In genomic region chr1:34434660-34435160, GRCm38 (mm10) we compare ENCODE assay signal across 7 mouse cellular contexts. TPM values are rescaled to one million over a fixed set of nuclear protein-coding genes. Genes with fewer than 3 reads are reported as not detected.
A peak's percentile ranks its signal among the peaks of the same experiment; 100 is the strongest.
DNase-seq lines count a peak whose midpoint lies in the region; ATAC-seq lines count a peak whose summit lies in the region.

No protein-coding gene starts in this region.

- H3K36me3 ChIP-seq in embryonic facial prominence, embryonic 11.5 days (replicated peaks; ENCODE audit: control insufficient read depth, insufficient read depth, low read depth, low read length), result no peaks in the 10 kb centered on the region; the same call in 1 of the 2 replicates
- peaks cover 33% of the 10 kb centered on the region for H3K36me3 ChIP-seq in limb, embryonic 10.5 days
- H3K36me3 ChIP-seq in midbrain, embryonic 12.5 days, result peaks cover 24% of the 10 kb centered on the region; the same call in 1 of the 2 replicates

- DNase-seq in adrenal gland, postnatal 25 days, result peak; percentile 86
- peak; percentile 93 for DNase-seq in embryonic facial prominence, embryonic 11.5 days (ENCODE audit: low spot score)
- DNase-seq in heart, adult 11 months, result peak; percentile 99
- DNase-seq in kidney, adult 18-20 months, result peak; percentile 93
- DNase-seq in limb, embryonic 10.5 days (ENCODE audit: low spot score), result peak; percentile 95
- peak; percentile 88 for DNase-seq in skeletal muscle tissue, adult 2 months (ENCODE audit: low read depth, low spot score)

- H3K9ac ChIP-seq in embryonic facial prominence, embryonic 11.5 days (replicated peaks; ENCODE audit: low read length), result peak overlapping the region; percentile 78
- H3K9ac ChIP-seq in midbrain, embryonic 12.5 days (replicated peaks), result peak overlapping the region; percentile 69

- 0 out of 2 replicates have a peak, but pooled peaks have one; percentile 14 for ATAC-seq in embryonic facial prominence, embryonic 11.5 days (replicated peaks; ENCODE audit: insufficient number of reproducible peaks, low FRiP score, low TSS enrichment, low read depth)
- ATAC-seq in midbrain, embryonic 12.5 days (ENCODE audit: low FRiP score, low read depth), result peak; percentile 3; the same call in 1 of the 2 replicates

- peaks cover 6% of the 10 kb centered on the region for H3K9me3 ChIP-seq in embryonic facial prominence, embryonic 11.5 days (replicated peaks; ENCODE audit: control insufficient read depth, low read length)
- peaks cover 4% of the 10 kb centered on the region; the same call in 1 of the 2 replicates for H3K9me3 ChIP-seq in limb, embryonic 10.5 days (replicated peaks)
- peaks cover 19% of the 10 kb centered on the region for H3K9me3 ChIP-seq in midbrain, embryonic 12.5 days

- peak overlapping the region; percentile 63 for H3K4me3 ChIP-seq in embryonic facial prominence, embryonic 11.5 days (ENCODE audit: low read depth, low read length)
- peak overlapping the region; percentile 62 for H3K4me3 ChIP-seq in limb, embryonic 10.5 days
- peak overlapping the region; percentile 59 for H3K4me3 ChIP-seq in midbrain, embryonic 12.5 days

- no peaks in the 10 kb centered on the region for H3K4me1 ChIP-seq in embryonic facial prominence, embryonic 11.5 days (ENCODE audit: control insufficient read depth, insufficient read depth, low read length)
- H3K4me1 ChIP-seq in limb, embryonic 10.5 days, result peaks cover 22% of the 10 kb centered on the region
- H3K4me1 ChIP-seq in midbrain, embryonic 12.5 days, result peaks cover 16% of the 10 kb centered on the region

- peak overlapping the region; percentile 52 for H3K4me2 ChIP-seq in embryonic facial prominence, embryonic 11.5 days (ENCODE audit: low read depth, low read length)
- H3K4me2 ChIP-seq in midbrain, embryonic 12.5 days (replicated peaks), result peak overlapping the region; percentile 54

- under 1% methylated on average over 30 of the region's 30 CpGs for WGBS in embryonic facial prominence, embryonic 11.5 days
- under 1% methylated on average over 30 of the region's 30 CpGs for WGBS in limb, embryonic 10.5 days
- WGBS in midbrain, embryonic 12.5 days, result under 1% methylated on average over 30 of the region's 30 CpGs

- no peaks in the 10 kb centered on the region for H3K27me3 ChIP-seq in embryonic facial prominence, embryonic 11.5 days (ENCODE audit: control insufficient read depth, insufficient read depth, low read length)
- no peaks in the 10 kb centered on the region for H3K27me3 ChIP-seq in limb, embryonic 10.5 days (ENCODE audit: low read depth, poor library complexity, severe bottlenecking)
- no peaks in the 10 kb centered on the region for H3K27me3 ChIP-seq in midbrain, embryonic 12.5 days

- H3K27ac ChIP-seq in embryonic facial prominence, embryonic 11.5 days (replicated peaks; ENCODE audit: low read depth, low read length), result peak overlapping the region; percentile 72
- H3K27ac ChIP-seq in limb, embryonic 10.5 days, result peak overlapping the region; percentile 90
- peak overlapping the region; percentile 76 for H3K27ac ChIP-seq in midbrain, embryonic 12.5 days (replicated peaks)

RNA-seq across cellular contexts. Expression of gene Ccdc115, which starts 4.8 kb away (rescaled TPM):
- 15.4 and 17.6 TPM in 2 replicates for total RNA-seq in adrenal gland, postnatal 25 days (2021)
- polyA plus RNA-seq in embryonic facial prominence, embryonic 11.5 days (2014; fragmentation: Nextera tagmentation; extraction: Ambion mirVana), result 51.9 and 55.4 TPM in 2 replicates
- polyA plus RNA-seq in limb, embryonic 10.5 days (2016; fragmentation: Nextera tagmentation; extraction: Ambion mirVana), result 52.0 and 55.9 TPM in 2 replicates
- polyA plus RNA-seq in midbrain, embryonic 12.5 days (2016; fragmentation: Nextera tagmentation; extraction: Ambion mirVana), result 70.4 and 73.6 TPM in 2 replicates

RNA-seq across cellular contexts. Expression of gene Imp4, which starts 4.9 kb away (rescaled TPM):
- 58.6 and 61.7 TPM in 2 replicates for total RNA-seq in adrenal gland, postnatal 25 days (2021)
- polyA plus RNA-seq in embryonic facial prominence, embryonic 11.5 days (2014; fragmentation: Nextera tagmentation; extraction: Ambion mirVana), result 93.4 and 104 TPM in 2 replicates
- polyA plus RNA-seq in limb, embryonic 10.5 days (2016; fragmentation: Nextera tagmentation; extraction: Ambion mirVana), result 126 and 158 TPM in 2 replicates
- 81.3 and 83.5 TPM in 2 replicates for polyA plus RNA-seq in midbrain, embryonic 12.5 days (2016; fragmentation: Nextera tagmentation; extraction: Ambion mirVana)

RNA-seq across cellular contexts. Expression of gene Ptpn18, which starts 24.9 kb away (rescaled TPM):
- 4.7 and 8.0 TPM in 2 replicates for total RNA-seq in adrenal gland, postnatal 25 days (2021)
- 4.2 and 8.6 TPM in 2 replicates for polyA plus RNA-seq in embryonic facial prominence, embryonic 11.5 days (2014; fragmentation: Nextera tagmentation; extraction: Ambion mirVana)
- polyA plus RNA-seq in limb, embryonic 10.5 days (2016; fragmentation: Nextera tagmentation; extraction: Ambion mirVana), result 6.7 and 7.8 TPM in 2 replicates
- 6.8 and 6.9 TPM in 2 replicates for polyA plus RNA-seq in midbrain, embryonic 12.5 days (2016; fragmentation: Nextera tagmentation; extraction: Ambion mirVana)

Comparison
In these comparisons a context has a peak if more than half of its experiments do, and no peak if none do; other contexts are left out.
1. Peak in every context shown above with its lines: DNase-seq, ATAC-seq, H3K4me3 ChIP-seq and H3K27ac ChIP-seq.